Mouse (Mus musculus) brain, embryonic 14.5 days (tissue): Measurements from ENCODE around the gene Pip5k1c. TPM values are rescaled to one million over a fixed set of nuclear protein-coding genes. Genes with fewer than 3 reads are reported as not detected.

Source experiments
- DNase-seq: peaks from one replicate; pipeline ENCODE4 v3.0.0-alpha.2; 2011; ENCODE audit warnings: low read depth
- CTCF ChIP-seq: fragments of 200-500 bp; IDR thresholded peaks from 2 replicates; pipeline ENCODE4 v1.5.1; 2012; ENCODE audit warnings: inconsistent platforms, mild to moderate bottlenecking, moderate library complexity, borderline replicate concordance; ENCODE audit not compliant: insufficient read depth, insufficient read length; ENCODE audit errors: extremely low read depth
- POLR2A ChIP-seq: fragments of 200-500 bp; IDR thresholded peaks from 2 replicates; pipeline ENCODE4 v1.6.1; 2012; ENCODE audit warnings: mild to moderate bottlenecking, inconsistent platforms, borderline replicate concordance; ENCODE audit not compliant: poor library complexity, insufficient read depth, insufficient read length, severe bottlenecking; ENCODE audit errors: extremely low read depth
- polyA plus RNA-seq: library from polyadenylated mRNA; depleted of rRNA; stranded (reverse); fragments of >200 nt; gene quantifications from 2 replicates; pipeline ENCODE4 v1.2.3, GENCODE M21; 2012

The Pip5k1c gene
- polyA plus RNA-seq, 1 experiment = 267 TPM

GRCm38 (mm10) chr10:81344421-81345161, 51.8 kb downstream of the Pip5k1c start:
- TF ChIP-seq CTCF (peak; percentile 6; the same call in 1 of the 2 replicates), POLR2A (no peak)
- no peak for DNase-seq

GRCm38 (mm10) chr10:81345162-81345534, 52.4 kb downstream of the Pip5k1c start:
- DNase-seq = no peak
- TF ChIP-seq POLR2A (no peak), CTCF (no peak)

- DNase-seq = peak; percentile 83
- TF ChIP-seq POLR2A (no peak), CTCF (peak; percentile 43; the same call in 1 of the 2 replicates)
These were observed 53.8 kb downstream of the Pip5k1c start for GRCm38 (mm10) chr10:81346453-81347067.

- DNase-seq = no peak
- no peak for TF ChIP-seq POLR2A
- no peak for TF ChIP-seq CTCF
These were observed 56.4 kb downstream of the Pip5k1c start for GRCm38 (mm10) chr10:81349146-81349545.

- TF ChIP-seq CTCF = no peak
- no peak for DNase-seq
These were observed 57.2 kb downstream of the Pip5k1c start for GRCm38 (mm10) chr10:81349961-81350350.

GRCm38 (mm10) chr10:81350351-81351063, 57.7 kb downstream of the Pip5k1c start, which contains the start of gene Hmg20b:
Hmg20b (minus strand) TSS chr10:81350480.
- TF ChIP-seq CTCF = peak; percentile 84
- TF ChIP-seq POLR2A = 0 out of 2 replicates have a peak, but pooled peaks have one; percentile 25
- peak; percentile 100 for DNase-seq

GRCm38 (mm10) chr10:81351678-81352291, 59.0 kb downstream of the Pip5k1c start:
- DNase-seq = no peak
- no peak for TF ChIP-seq CTCF
- TF ChIP-seq POLR2A = no peak

- TF ChIP-seq POLR2A (no peak), CTCF (no peak)
- no peak for DNase-seq
These were observed 62.1 kb downstream of the Pip5k1c start for GRCm38 (mm10) chr10:81354738-81355477.

GRCm38 (mm10) chr10:81355533-81355932, 62.8 kb downstream of the Pip5k1c start:
- no peak for DNase-seq
- TF ChIP-seq CTCF = no peak
- no peak for TF ChIP-seq POLR2A

GRCm38 (mm10) chr10:81356352-81356990, 63.7 kb downstream of the Pip5k1c start:
- DNase-seq = no peak
- TF ChIP-seq CTCF = no peak
